Mouse (Mus musculus) forebrain, embryonic 11.5 days (tissue): Measurements from ENCODE around the gene Foxp4. TPM values are rescaled to one million over a fixed set of nuclear protein-coding genes. Genes with fewer than 3 reads are reported as not detected.

Experiments
- ATAC-seq: fragments of 200-750 bp; cut with Nextera tagmentation; replicated peaks from 2 replicates; pipeline ENCODE4 v1.8.0; 2017; ENCODE audit warnings: moderate TSS enrichment; ENCODE audit not compliant: low FRiP score
- DNase-seq: peaks from one replicate; pipeline ENCODE4 v3.0.0-alpha.2; 2017; ENCODE audit warnings: low spot score
- H3K27ac ChIP-seq: fragments of 300-500 bp; sonication (generic); 2 replicates; pipeline ENCODE4 v1.5.1; 2014; ENCODE audit warnings: low read depth, low read length
- H3K27me3 ChIP-seq: fragments of 300-500 bp; sonication (generic); 2 replicates; pipeline ENCODE4 v1.6.1; 2014; ENCODE audit warnings: mild to moderate bottlenecking, low read length, mixed read lengths; ENCODE audit not compliant: control insufficient read depth, insufficient read depth
- H3K36me3 ChIP-seq: fragments of 300-500 bp; sonication (generic); 2 replicates; pipeline ENCODE4 v1.6.1; 2014; ENCODE audit warnings: mild to moderate bottlenecking, low read length, moderate library complexity, mixed read lengths; ENCODE audit not compliant: control insufficient read depth, insufficient read depth
- H3K4me1 ChIP-seq: fragments of 300-500 bp; sonication (generic); replicated peaks from 2 replicates; pipeline ENCODE4 v1.6.1; 2014; ENCODE audit warnings: low read length, mixed read lengths; ENCODE audit not compliant: control insufficient read depth, insufficient read depth
- H3K4me2 ChIP-seq: fragments of 300-500 bp; sonication (generic); 2 replicates; pipeline ENCODE4 v1.6.1; 2014; ENCODE audit warnings: low read depth, mild to moderate bottlenecking, low read length, moderate library complexity, mixed read lengths; ENCODE audit not compliant: severe bottlenecking
- H3K4me3 ChIP-seq: fragments of 300-500 bp; sonication (generic); 2 replicates; pipeline ENCODE4 v1.5.1; 2014; ENCODE audit warnings: low read depth, low read length
- H3K9ac ChIP-seq: fragments of 300-500 bp; sonication (generic); 2 replicates; pipeline ENCODE4 v1.6.1; 2014; ENCODE audit warnings: low read length
- H3K9me3 ChIP-seq: fragments of 300-500 bp; sonication (generic); 2 replicates; pipeline ENCODE4 v1.6.1; 2016; ENCODE audit warnings: low read length, mixed read lengths; ENCODE audit not compliant: control insufficient read depth
- WGBS: fragments of 180-500 bp; shearing (Covaris S2); extraction: QIAGEN DNeasy Blood & Tissue Kit; methylation state at CpG from one replicate; pipeline ENCODE4 v1.1.7; 2014; 5-methylcytosine and 5-hydroxymethylcytosine counted together
- polyA plus RNA-seq: library from polyadenylated mRNA; unstranded; fragments of >200 nt; fragmentation: Nextera tagmentation; extraction: Ambion mirVana; gene quantifications from 2 replicates; pipeline ENCODE4 v1.2.1, GENCODE M21; 2014

The Foxp4 gene
- polyA plus RNA-seq, 1 experiment from 2014 or later, result 26.1 TPM

DNA sequence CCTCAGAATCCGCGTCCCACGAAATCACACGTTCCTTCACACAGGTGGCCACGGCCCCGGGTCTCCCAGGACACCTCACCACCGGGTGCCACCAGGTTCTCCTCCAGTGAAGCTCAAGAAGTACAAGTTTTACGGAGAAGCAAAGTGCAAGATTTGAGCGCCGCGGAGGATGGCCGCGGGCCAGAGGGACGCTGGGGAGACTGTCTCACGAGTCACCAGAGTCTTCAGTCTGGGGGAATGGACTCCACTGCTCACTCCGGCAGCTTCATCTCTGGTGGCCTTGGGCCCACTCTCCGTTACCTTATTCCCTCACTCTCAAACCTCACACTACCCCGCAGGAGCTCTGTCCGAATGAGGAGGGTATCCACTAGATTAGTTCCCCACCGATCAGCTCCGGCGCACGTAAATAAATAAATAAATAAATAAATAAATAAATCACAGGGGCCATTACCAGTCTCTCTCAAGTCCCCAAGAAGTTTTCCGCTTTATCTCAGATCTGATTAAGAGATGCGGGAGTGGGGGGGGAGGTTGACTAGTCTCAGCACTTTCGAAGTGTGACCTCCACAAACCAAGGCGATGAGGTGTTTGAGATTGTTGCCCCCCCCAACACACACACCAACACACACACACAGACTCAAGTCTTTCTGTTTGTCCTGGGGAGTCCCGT lies 1.3 kb downstream of the Foxp4 start:
- Histone ChIP-seq H3K36me3 (no peaks in the 10 kb centered on the region; the same call in 1 of the 2 replicates), H3K4me1 (peaks cover 23% of the 10 kb centered on the region), H3K9ac (peak overlapping the region; percentile 96), H3K27ac (0 out of 2 replicates have a peak overlapping the region, but pooled peaks have one; percentile 93), H3K4me2 (peak overlapping the region; percentile 96), H3K9me3 (no peaks in the 10 kb centered on the region), H3K4me3 (peak overlapping the region; percentile 93), H3K27me3 (peaks cover 25% of the 10 kb centered on the region)
- peak; percentile 6; the same call in 1 of the 2 replicates for ATAC-seq
- under 1% methylated on average over 28 of the region's 28 CpGs for WGBS
- DNase-seq, result peak; percentile 69

DNA sequence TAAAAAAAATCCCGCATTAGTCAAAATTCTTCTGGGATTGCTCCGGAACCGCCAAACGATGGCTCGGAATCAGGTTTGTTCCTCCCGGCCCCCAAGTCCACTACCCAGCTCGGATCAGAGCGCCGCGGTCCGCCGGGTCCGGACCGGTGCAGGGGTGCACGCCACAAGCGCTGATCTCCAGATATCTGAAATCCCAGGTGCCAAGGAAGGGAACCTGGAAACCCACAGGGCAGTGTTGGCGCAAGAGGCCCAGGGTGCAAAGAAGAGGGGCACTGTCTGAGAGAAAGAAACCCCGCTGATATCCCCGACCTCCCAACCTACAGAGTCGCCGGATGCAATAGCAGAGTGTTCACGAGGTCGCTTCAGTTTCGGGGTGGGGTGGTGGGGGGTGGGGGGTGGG lies 1.9 kb downstream of the Foxp4 start:
- H3K27me3 ChIP-seq, result peaks cover 30% of the 10 kb centered on the region
- H3K4me1 ChIP-seq, result peaks cover 27% of the 10 kb centered on the region
- peak overlapping the region; percentile 96 for H3K9ac ChIP-seq
- ATAC-seq, result no peak
- H3K27ac ChIP-seq, result no peak overlapping the region
- peak overlapping the region; percentile 96 for H3K4me2 ChIP-seq
- no peaks in the 10 kb centered on the region for H3K9me3 ChIP-seq
- 0% methylated on average over 24 of the region's 24 CpGs for WGBS
- no peak for DNase-seq
- H3K36me3 ChIP-seq, result no peaks in the 10 kb centered on the region; the same call in 1 of the 2 replicates
- peak overlapping the region; percentile 93 for H3K4me3 ChIP-seq

DNA sequence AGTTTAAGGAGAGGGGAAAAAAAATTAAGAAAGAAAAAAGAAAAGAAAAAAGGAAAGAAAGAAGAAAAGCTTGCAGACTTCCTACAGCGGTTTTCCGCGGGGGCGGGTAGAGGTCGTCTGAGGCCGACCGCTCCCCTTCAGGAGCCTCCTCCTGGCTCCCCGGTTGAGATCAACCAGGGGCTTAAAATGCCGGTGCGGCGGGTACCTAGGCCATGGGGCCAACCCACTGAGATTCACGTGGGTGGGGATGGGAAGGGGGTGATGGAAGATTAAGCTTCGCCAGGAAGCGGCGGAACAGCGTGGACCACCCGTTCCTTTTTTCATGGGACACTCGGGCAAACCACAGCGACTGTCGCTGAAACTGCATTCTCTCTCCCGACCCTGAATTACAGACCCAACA lies 2.3 kb downstream of the Foxp4 start:
- H3K4me1 ChIP-seq, result peaks cover 27% of the 10 kb centered on the region
- no peaks in the 10 kb centered on the region for H3K9me3 ChIP-seq
- H3K27ac ChIP-seq, result no peak overlapping the region
- H3K4me3 ChIP-seq, result peak overlapping the region; percentile 93
- H3K36me3 ChIP-seq, result no peaks in the 10 kb centered on the region; the same call in 1 of the 2 replicates
- WGBS, result under 1% methylated on average over 21 of the region's 21 CpGs
- peaks cover 33% of the 10 kb centered on the region for H3K27me3 ChIP-seq
- ATAC-seq, result no peak
- H3K4me2 ChIP-seq, result peak overlapping the region; percentile 96
- DNase-seq, result no peak
- peak overlapping the region; percentile 96 for H3K9ac ChIP-seq

- WGBS, result 32% methylated on average over 4 of the region's 4 CpGs
- H3K4me3 ChIP-seq, result peak overlapping the region; percentile 93
Observed at GRCm38 (mm10) chr17:47921136-47921665, 3.2 kb downstream of the Foxp4 start.

DNA sequence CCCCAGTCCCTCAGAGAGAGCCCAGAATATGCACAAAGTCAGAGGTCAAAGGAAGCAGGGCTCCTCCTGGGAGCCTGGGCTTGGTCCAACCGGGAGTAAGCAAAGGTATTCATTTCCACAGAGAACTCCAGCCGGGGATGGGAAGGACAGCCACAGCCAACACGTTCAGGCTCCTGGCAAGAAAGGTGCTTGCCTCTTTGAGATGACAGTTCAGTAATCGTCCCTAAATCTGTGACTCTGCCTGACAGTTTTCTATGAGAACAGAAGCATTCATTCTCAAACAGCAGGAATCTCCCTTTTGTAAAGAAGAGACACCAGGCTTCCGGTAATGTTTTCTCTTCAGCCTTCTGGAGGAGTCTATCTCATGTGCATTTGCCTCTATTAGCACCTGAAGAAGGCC lies 4.6 kb downstream of the Foxp4 start:
- no peak overlapping the region for H3K27ac ChIP-seq
- no peak overlapping the region for H3K4me3 ChIP-seq
- ATAC-seq (no peak), DNase-seq (no peak)
- no peaks in the 10 kb centered on the region for H3K9me3 ChIP-seq
- no peak overlapping the region for H3K9ac ChIP-seq
- 39% methylated on average over 5 of the region's 5 CpGs for WGBS
- H3K4me1 ChIP-seq, result peaks cover 25% of the 10 kb centered on the region
- H3K27me3 ChIP-seq, result peaks cover 50% of the 10 kb centered on the region
- H3K36me3 ChIP-seq, result no peaks in the 10 kb centered on the region; the same call in 1 of the 2 replicates
- H3K4me2 ChIP-seq, result no peak overlapping the region

More at GRCm38 (mm10) chr17:47921136-47921665, 3.2 kb downstream of the Foxp4 start:
- Histone ChIP-seq H3K4me1 (peaks cover 27% of the 10 kb centered on the region), H3K36me3 (no peaks in the 10 kb centered on the region; the same call in 1 of the 2 replicates), H3K4me2 (peak overlapping the region; percentile 96), H3K9ac (no peak overlapping the region), H3K27ac (no peak overlapping the region), H3K9me3 (no peaks in the 10 kb centered on the region), H3K27me3 (peaks cover 42% of the 10 kb centered on the region)
- ATAC-seq (no peak), DNase-seq (no peak)

- Histone ChIP-seq H3K9me3 (no peaks in the 10 kb centered on the region), H3K9ac (no peak overlapping the region), H3K27me3 (peaks cover 55% of the 10 kb centered on the region), H3K36me3 (no peaks in the 10 kb centered on the region; the same call in 1 of the 2 replicates), H3K4me1 (peaks cover 33% of the 10 kb centered on the region), H3K27ac (no peak overlapping the region), H3K4me2 (no peak overlapping the region), H3K4me3 (no peak overlapping the region)
- WGBS, result 84% methylated on average over 5 of the region's 5 CpGs
- no peak for ATAC-seq
- DNase-seq, result no peak
Observed at GRCm38 (mm10) chr17:47917907-47918306, 6.5 kb downstream of the Foxp4 start.

- peaks cover 59% of the 10 kb centered on the region for H3K27me3 ChIP-seq
- WGBS, result 80% methylated on average over 3 of the region's 3 CpGs
Observed at GRCm38 (mm10) chr17:47917212-47917611, 7.2 kb downstream of the Foxp4 start.

DNA sequence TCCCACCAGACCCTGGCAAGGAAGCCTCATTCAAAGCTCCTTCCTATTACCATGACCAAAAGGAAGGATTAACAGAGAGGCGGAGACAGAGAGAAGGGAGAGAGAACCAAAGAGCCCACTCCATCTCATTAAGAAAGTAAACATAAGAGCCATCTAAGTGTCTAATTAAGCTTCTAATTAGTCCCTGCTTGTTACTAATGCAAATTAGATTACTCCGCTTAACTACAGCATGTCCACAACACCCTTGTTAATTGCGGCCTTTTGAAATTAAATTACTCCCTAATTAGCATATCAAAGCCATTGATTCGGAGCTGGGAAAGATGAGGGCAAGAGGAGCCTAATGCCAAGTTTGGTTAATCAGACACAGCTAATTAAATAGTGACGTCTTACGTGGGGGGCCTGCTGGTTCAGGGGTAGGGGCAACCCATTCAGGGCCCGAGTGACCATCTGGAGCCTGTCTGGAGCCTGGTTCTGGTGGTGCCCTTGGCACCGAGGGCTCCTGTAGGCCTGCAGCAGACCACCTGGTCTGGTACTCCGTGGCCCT lies 9.7 kb downstream of the Foxp4 start:
- Histone ChIP-seq H3K4me2 (no peak overlapping the region), H3K27me3 (peaks cover 66% of the 10 kb centered on the region), H3K36me3 (no peaks in the 10 kb centered on the region; the same call in 1 of the 2 replicates), H3K9ac (no peak overlapping the region), H3K27ac (no peak overlapping the region; the same call in 1 of the 2 replicates), H3K9me3 (no peaks in the 10 kb centered on the region), H3K4me1 (peaks cover 31% of the 10 kb centered on the region), H3K4me3 (no peak overlapping the region)
- DNase-seq (peak; percentile 74), ATAC-seq (peak; percentile 79)
- WGBS, result 8% methylated on average over 9 of the region's 9 CpGs

More at GRCm38 (mm10) chr17:47917212-47917611, 7.2 kb downstream of the Foxp4 start:
- Histone ChIP-seq H3K27ac (no peak overlapping the region), H3K36me3 (no peaks in the 10 kb centered on the region; the same call in 1 of the 2 replicates), H3K9ac (no peak overlapping the region), H3K9me3 (no peaks in the 10 kb centered on the region), H3K4me2 (no peak overlapping the region), H3K4me1 (peaks cover 30% of the 10 kb centered on the region), H3K4me3 (no peak overlapping the region)
- DNase-seq (no peak), ATAC-seq (no peak)
